Mouse (Mus musculus) A20 (cell line): ENCODE results near the gene Plekhm3.
A peak's percentile ranks its signal among the peaks of the same experiment; 100 is the strongest.

Source experiments
- DNase-seq: peaks from one replicate; pipeline ENCODE4 v3.0.0-alpha.2; 2011; ENCODE audit warnings: low read depth, low spot score

The Plekhm3 gene

GRCm38 (mm10) chr1:64779415-64779814 is 177.2 kb downstream of the Plekhm3 start:
- DNase-seq = no peak

DNA sequence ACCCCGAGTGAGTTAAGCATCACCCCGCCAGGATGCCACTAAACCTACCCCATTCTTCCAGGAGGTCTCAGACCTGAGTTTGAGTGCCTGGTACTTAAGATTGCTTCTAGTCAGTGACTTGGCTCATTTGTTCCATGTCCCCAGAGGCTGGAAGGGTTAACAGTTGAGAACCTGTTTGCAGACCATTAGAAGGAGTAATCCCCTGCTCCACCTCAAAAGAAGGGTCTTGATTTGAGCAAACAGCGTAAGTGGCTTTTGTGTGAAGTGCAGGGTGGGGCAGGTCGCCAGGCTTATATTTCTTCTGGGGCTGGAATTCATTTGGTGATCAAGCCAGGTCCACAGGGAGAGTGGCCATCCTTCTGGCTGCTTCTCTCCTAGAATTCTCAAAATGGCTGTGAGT is 183.3 kb downstream of the Plekhm3 start:
- no peak for DNase-seq

- no peak for DNase-seq
Measured at GRCm38 (mm10) chr1:64770169-64770568, 186.5 kb downstream of the Plekhm3 start.

- no peak for DNase-seq
Measured at GRCm38 (mm10) chr1:64761646-64762045, 195.0 kb downstream of the Plekhm3 start.

- DNase-seq = no peak
Measured at GRCm38 (mm10) chr1:64757766-64758165, 198.9 kb downstream of the Plekhm3 start.

- no peak for DNase-seq
Measured at GRCm38 (mm10) chr1:64757254-64757653, 199.4 kb downstream of the Plekhm3 start.

- no peak for DNase-seq
Measured at GRCm38 (mm10) chr1:64756640-64757030, 200.0 kb downstream of the Plekhm3 start.

GRCm38 (mm10) chr1:64755971-64756639 is 200.5 kb downstream of the Plekhm3 start:
- DNase-seq = no peak

DNA sequence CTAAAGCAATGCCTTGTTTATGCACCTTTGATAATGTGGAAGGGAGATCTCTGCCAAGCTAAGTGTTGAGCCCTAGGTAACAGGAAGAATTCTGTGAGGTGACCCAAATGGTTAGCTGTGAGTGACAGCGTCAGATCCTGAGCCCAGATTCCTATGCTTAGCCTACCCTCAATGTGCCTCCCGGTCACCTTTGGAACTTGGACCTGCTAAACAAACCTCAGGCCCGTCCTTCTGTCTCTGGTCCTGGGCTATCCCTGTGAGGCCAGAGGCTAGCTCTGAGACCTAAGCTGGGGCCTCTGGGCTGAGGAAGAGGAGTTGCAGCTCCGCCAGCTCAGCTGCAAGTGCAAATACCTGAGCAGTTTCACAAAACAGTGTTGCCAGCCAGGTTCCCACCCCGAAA is 202.0 kb downstream of the Plekhm3 start:
- DNase-seq = no peak

DNA sequence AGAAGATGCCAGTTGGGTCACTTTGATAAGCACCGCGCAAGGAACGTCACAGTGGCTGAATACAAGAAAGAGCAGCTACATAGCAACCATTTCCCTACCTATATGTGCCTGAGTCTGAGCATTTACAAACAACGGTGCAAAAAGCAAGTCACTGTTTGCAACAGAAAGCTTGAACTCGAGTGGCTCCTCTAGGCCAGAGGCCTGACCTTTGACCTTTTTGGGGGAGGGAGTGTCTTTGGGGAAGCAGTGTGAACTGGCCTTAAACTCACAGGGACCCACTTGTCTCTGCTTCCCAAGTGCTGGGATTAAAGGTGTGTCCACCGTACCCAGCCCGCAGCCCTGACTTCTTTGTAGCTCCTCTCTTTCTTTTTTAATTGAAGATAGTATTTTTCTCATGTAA is 203.0 kb downstream of the Plekhm3 start:
- no peak for DNase-seq

DNA sequence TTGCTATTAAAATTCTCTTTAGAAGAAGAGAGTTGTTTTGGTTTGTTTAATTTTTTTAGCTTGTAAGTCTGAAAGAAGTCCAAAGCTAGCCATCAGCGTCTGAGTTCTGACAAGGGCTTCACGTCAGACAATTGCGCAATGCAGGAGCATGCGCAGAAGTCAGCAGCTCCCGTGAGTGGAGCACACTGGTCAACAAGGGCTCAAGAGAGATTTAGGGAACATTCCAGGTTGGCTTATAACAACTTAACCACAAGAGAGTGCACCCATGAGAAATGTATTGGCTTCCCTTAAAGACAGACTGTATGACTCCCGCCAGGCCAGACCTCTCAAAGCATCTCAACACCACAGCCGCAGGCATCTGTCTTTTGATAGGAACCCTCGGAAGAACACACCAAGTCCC is 203.5 kb downstream of the Plekhm3 start:
- DNase-seq = no peak

GRCm38 (mm10) chr1:64744616-64745015 is 212.0 kb downstream of the Plekhm3 start:
- DNase-seq = no peak

- no peak for DNase-seq
Measured at GRCm38 (mm10) chr1:64742741-64743408, 213.7 kb downstream of the Plekhm3 start.

- peak; percentile 58 for DNase-seq
Measured at GRCm38 (mm10) chr1:64738661-64739082, 218.0 kb downstream of the Plekhm3 start.

DNA sequence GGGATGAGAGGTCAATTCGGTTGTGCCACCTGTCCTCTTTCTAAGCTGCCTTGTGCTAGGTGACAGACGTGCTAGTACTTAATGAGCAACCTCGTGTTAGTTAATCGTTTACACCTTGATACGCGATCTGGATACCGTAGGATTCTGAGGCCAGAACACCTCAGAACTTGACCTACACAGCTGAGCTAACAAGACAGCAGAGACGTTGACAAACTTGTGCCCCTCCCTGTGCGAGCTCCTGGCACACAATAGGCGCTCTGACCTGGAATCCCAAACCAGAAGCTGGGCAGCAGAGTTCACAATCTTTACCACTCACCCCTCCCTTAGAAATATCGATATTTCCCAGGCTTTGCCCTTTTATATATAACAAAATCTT is 218.5 kb downstream of the Plekhm3 start:
- DNase-seq = no peak

GRCm38 (mm10) chr1:64737502-64738179 is 219.0 kb downstream of the Plekhm3 start, which contains the start of gene Fzd5:
Gene Fzd5, minus strand, starts transcription at chr1:64737751.
- DNase-seq = peak; percentile 94

- DNase-seq = no peak
Measured at GRCm38 (mm10) chr1:64736681-64737501, 219.7 kb downstream of the Plekhm3 start.
